Mouse (Mus musculus) brain, embryonic 14.5 days (tissue): Measurements from ENCODE around the gene Fam20c. TPM values are rescaled to one million over a fixed set of nuclear protein-coding genes. Genes with fewer than 3 reads are reported as not detected.

ENCODE experiments used
- DNase-seq: peaks from one replicate; pipeline ENCODE4 v3.0.0-alpha.2; 2011; ENCODE audit warnings: low read depth
- CTCF ChIP-seq: fragments of 200-500 bp; IDR thresholded peaks from 2 replicates; pipeline ENCODE4 v1.5.1; 2012; ENCODE audit warnings: inconsistent platforms, mild to moderate bottlenecking, moderate library complexity, borderline replicate concordance; ENCODE audit not compliant: insufficient read depth, insufficient read length; ENCODE audit errors: extremely low read depth
- POLR2A ChIP-seq: fragments of 200-500 bp; IDR thresholded peaks from 2 replicates; pipeline ENCODE4 v1.6.1; 2012; ENCODE audit warnings: mild to moderate bottlenecking, inconsistent platforms, borderline replicate concordance; ENCODE audit not compliant: poor library complexity, insufficient read depth, insufficient read length, severe bottlenecking; ENCODE audit errors: extremely low read depth
- polyA plus RNA-seq: library from polyadenylated mRNA; depleted of rRNA; stranded (reverse); fragments of >200 nt; gene quantifications from 2 replicates; pipeline ENCODE4 v1.2.3, GENCODE M21; 2012; rRNA removed

Fam20c gene
- polyA plus RNA-seq = 62.6 and 81.2 TPM in 2 replicates

GRCm38 (mm10) chr5:138754303-138755120, at the start of gene Fam20c:
Gene Fam20c (plus strand): TSS chr5:138754514.
- no peak for TF ChIP-seq CTCF
- TF ChIP-seq POLR2A = peak; percentile 84; the same call in 1 of the 2 replicates
- peak; percentile 89 for DNase-seq

- TF ChIP-seq POLR2A = no peak
- TF ChIP-seq CTCF = no peak
Observed at GRCm38 (mm10) chr5:138707367-138707766, 46.9 kb upstream of the Fam20c start.

GRCm38 (mm10) chr5:138708591-138708990, 45.7 kb upstream of the Fam20c start:
- TF ChIP-seq POLR2A = no peak
- no peak for TF ChIP-seq CTCF
- DNase-seq = no peak

More at GRCm38 (mm10) chr5:138707367-138707766, 46.9 kb upstream of the Fam20c start:
- DNase-seq = no peak

GRCm38 (mm10) chr5:138715561-138716095, 38.7 kb upstream of the Fam20c start:
- no peak for DNase-seq
- TF ChIP-seq POLR2A (no peak), CTCF (no peak)

- TF ChIP-seq POLR2A = no peak
- TF ChIP-seq CTCF = no peak
- DNase-seq = peak; percentile 42
Observed at GRCm38 (mm10) chr5:138720329-138721190, 33.8 kb upstream of the Fam20c start.

GRCm38 (mm10) chr5:138724417-138724816, 29.9 kb upstream of the Fam20c start:
- TF ChIP-seq POLR2A = no peak
- no peak for TF ChIP-seq CTCF
- no peak for DNase-seq

- no peak for DNase-seq
- no peak for TF ChIP-seq POLR2A
- no peak for TF ChIP-seq CTCF
Observed at GRCm38 (mm10) chr5:138725151-138725550, 29.2 kb upstream of the Fam20c start.

GRCm38 (mm10) chr5:138730863-138731262, 23.5 kb upstream of the Fam20c start:
- no peak for TF ChIP-seq CTCF
- no peak for TF ChIP-seq POLR2A
- no peak for DNase-seq

GRCm38 (mm10) chr5:138733317-138733899, 20.9 kb upstream of the Fam20c start:
- no peak for DNase-seq
- TF ChIP-seq POLR2A (no peak), CTCF (no peak)

- no peak for TF ChIP-seq POLR2A
- no peak for TF ChIP-seq CTCF
- DNase-seq = no peak
Observed at GRCm38 (mm10) chr5:138734018-138734417, 20.3 kb upstream of the Fam20c start.

- DNase-seq = peak; percentile 13
- TF ChIP-seq POLR2A = no peak
- TF ChIP-seq CTCF = no peak
Observed at GRCm38 (mm10) chr5:138735201-138735757, 19.0 kb upstream of the Fam20c start.

- TF ChIP-seq CTCF (no peak), POLR2A (no peak)
- DNase-seq = no peak
Observed at GRCm38 (mm10) chr5:138740150-138740549, 14.2 kb upstream of the Fam20c start.
